Mouse (Mus musculus): ENCODE measurements at regions not wholly inside any gene's neighbourhood (a gene's known extent, or its start where the extent isn't known, plus 50 kb on each side); places are given as distances from the start of the nearest gene placed in this dataset.

DNA sequence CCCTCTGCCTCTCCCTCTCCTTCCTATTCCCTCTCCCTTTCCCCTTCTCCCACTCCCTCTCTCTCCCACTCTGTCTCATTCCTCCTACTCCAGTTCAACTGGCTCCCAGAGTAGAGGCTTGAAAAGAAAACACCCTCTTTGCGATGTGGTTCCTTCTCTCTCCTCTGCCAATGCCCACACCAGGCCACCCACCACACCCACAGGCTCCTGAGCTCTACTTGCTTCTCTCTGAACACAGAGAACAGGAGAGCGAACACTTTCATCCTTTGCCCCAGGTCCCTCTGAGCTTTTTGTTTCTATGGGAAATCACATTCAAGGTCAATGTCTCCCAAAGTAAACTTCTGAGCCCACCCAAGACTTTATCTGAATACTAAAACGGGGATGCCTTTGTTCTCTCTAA, 155.8 kb downstream of the Insig2 start:
- no peak for DNase-seq (ENCODE audit: low spot score)

DNA sequence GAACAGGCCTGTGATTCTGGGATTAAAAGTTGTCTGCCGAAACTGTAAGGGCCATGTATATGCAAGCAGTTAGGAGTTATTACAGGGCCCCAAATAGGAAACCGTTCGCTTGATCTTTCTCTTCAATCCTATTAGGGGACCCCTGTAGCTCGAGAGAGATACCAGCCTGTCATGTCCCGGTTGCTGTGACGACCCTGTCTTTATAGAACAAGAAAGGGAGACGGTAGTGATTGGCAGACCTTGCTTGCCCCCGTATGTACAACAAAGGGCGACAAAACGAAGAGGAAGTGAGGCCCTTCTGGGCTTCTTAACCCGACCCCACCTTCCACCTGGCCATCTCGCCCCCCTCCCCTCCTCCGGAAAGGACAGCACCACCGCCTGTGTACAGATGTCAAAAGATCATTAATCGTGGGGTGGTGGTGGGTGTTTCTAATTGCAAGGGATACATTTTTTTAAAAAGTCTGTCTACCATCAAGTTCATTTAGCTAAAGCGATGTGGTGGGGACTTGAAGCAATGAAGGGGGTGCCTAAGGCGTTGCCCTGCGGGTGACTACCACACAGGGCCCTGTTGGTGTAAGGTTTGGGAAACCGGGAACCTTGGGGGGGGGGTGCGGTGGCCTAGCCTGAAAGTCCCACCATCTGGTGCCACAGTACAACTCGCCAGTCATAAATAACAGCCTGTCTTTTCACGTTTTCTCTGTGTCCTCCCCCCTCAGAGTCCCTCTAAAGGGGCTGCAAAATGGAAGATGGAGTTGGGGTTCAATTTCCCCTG, 155.1 kb downstream of the Insig2 start:
- DNase-seq (ENCODE audit: low spot score), result no peak

DNA sequence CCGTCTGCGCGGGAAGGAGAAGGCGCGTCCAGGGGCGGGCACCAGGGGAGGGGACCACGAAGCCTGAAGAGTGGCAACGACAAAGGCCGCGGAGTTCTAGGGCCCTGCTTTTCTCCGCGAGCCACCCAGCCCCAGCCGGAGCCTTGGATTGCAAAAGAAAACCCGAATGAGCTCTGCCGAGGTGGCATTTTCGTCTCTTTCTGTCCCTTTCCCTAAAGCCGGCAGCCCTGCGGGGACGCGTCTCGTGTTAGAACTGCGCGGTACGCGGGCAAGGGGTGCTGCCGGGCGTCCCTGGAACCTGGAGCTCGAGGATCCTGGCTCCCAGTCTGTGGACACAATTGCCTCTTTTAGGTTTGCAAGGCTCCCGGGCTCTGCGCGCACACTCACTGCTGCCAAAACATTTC, 154.5 kb downstream of the Insig2 start:
- no peak for DNase-seq (ENCODE audit: low spot score)

DNA sequence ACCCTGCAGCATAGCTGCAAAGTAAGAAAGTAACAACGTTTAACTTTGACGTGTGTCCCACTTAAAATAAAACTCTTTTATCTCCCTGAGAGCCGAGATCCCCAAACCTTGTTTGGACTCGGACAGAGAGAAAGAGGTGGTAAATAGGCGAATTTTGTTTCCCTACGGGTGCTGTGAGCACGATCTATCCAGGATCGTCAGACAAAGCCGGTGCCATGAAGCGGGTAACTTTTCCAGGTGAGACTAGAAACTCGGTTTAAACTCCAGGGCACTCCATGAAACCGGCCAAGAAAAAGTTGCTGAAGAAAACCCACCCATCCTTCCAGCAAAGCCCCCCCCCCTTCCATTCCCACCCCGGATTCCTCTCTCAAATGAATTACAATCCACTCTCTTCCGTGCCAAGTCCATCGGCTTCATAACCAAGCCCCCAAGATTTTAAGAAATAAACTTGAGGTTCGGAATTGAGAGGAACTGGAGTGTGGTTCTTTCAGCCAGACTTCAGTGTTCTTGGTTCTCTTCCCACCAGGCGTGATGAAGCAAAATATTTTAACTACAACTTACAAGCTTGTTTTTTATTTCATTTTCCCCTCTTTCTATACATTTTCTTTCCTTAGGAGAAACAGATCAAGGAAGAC, 153.7 kb downstream of the Insig2 start:
- DNase-seq (ENCODE audit: low spot score), result no peak

DNA sequence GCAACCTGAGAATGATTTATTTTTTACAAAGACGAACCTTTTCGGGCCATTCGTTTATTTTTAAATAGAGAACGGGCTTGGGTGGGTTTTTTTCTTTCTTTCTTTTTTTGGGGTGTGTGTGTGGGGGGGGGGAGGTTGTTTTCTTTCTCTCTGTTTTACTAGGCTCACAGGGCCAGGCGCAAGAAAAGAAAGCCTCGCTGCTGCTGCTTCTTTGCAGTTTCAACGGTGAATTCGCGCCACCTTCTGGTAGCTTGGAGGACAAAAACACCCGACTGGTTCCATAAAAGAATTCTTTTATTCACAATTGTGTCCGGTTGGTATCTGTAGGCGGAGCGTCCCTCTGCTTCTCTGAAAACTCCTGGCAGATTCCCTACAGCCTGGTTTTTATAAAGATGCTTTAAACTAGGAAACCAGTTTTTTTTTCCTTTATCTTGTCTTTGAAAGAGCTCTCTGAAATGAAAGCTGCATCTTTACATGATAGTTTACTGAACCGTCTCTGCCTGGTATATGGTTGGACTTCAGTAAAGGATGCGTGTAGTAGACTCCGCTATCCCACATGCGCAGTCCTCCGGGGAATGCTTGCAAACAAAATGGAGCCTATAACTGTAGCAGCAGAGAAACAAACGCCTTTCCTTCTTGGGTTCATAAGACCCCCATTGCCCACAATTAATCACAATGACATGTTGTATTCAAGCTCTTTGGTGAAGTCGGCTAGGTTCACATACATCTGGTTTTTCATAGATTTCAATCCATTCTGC, 151.9 kb downstream of the Insig2 start:
- DNase-seq (ENCODE audit: low spot score), result peak; percentile 56

DNA sequence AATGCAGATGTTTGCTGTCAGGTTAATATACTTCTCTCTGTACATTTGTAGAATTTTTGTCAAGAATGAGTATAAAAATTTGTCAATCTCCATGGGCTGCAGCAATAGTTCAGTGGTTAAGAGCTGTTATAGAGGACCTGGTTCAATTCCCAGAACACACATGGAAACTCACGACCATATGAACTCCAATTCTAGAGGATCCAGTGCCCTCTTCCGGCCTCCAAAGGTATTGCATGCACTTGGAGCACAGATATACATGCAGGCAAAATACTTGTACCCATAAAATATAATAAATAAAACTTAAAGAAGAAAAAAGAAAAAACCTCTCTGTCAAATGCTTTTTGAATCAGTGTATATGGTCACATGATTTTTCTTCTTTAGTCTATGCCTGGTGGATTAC, 143.5 kb downstream of the Insig2 start:
- no peak for DNase-seq (ENCODE audit: low spot score)

DNA sequence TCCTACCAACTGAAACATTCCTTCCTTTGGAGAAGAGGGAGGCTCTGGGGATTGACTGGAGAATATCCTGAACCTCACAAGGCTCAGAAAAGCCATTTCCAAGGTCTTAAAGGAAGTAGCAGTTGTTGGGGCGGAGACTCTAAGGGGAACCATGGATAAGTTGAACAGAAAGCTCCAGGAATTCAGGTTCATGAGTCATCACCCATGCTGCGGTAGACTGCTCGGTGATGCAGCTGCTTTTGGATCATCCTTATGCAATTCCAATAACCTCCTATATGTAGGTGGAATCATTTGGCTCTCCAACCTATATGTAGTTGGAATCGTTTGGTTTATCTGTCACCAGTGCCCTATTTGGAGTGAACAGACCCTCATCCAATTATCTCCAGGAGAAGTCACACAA, 137.6 kb downstream of the Insig2 start:
- no peak for DNase-seq (ENCODE audit: low spot score)

DNA sequence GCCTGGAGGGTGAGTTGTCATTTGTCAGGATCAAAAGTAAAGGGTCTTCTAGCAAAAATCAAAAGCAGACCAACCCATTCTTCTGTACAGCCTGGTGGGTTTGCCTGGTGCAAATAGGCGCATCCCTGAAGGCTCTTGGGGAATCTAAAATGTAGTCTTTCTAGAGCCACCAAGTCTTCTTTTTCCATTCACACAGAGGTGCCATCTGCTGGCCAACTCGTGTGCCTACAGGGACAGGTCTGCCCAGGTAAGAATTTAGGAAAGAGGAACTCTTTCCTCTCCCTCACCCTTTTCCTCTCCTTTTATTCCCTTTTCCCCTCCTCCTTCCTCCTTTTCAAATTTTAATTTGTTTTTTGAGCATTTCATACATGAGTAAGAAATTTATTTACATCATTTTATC, 116.5 kb downstream of the Insig2 start:
- no peak for DNase-seq (ENCODE audit: low spot score)

DNA sequence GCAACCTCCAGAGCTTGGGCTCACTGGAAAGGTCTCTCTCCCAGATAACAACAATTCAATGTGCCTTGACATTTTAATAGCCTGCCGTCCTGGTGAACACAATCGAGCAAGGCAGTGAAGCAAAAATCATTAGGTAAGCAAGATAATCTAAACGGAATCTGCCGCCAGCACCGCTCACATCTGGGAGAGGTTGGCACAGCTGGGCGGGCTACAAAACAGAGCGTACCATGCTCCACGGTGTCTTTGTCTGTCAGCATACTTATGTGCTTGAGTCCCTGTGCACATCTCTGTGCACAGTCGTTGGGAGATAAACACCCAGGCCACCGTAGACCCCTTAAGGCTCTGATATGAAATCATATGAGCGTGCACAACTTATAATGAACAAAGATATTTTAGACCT, 108.1 kb downstream of the Insig2 start:
- no peak for DNase-seq (ENCODE audit: low spot score)

DNA sequence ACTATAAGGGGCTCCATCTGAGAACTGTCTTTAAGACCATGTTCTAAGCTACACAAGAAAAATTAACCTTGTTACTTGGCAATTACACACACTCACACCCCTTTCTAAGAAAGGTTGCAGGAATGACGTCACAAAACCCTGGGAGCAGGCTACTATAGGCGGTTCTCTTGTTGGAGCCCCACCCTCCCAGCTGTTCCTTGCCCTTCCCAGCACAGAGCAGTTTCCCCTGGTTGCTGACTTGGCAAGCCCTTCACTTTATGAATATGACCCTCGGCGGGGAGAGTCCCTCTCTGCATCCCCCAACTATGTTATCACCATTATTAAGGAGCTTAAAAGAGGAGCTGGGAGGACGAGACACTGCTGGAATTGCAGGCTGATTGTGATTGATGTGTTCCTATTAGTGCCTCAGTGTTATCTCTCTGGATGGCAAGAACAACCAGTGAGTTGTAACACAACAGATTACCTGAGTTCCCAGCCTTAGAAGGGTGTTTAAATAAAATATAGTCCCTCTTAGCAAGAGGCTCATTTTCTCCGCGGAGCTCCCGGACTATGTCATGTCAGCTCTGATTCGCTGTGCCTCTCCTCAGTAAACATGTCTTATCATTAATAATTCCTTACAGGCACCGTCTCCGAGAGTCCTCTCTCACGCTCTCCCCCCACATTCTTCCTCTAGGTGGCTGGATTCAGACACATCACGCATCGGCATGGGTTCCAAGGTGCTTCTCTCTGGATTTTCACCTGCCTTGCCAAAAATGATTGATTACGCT, 105.7 kb downstream of the Insig2 start:
- DNase-seq (ENCODE audit: low spot score), result no peak

DNA sequence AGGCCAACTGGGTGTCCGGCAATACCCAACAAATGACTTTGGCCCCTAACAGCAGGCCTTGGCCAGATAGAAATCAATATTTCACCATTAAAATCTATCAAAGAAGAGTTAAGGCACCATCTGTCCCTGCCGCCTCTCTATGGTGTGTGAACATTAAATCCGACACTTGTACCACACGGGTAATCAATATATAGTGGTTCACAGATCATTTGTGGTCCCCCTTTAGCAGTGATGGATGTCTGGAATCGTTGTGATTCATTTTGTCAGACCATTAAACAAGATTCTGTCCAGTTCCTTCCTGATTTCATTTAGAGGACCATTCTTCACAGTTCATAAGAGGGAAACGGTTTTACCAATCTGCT, 105.2 kb downstream of the Insig2 start:
- no peak for DNase-seq (ENCODE audit: low spot score)

DNA sequence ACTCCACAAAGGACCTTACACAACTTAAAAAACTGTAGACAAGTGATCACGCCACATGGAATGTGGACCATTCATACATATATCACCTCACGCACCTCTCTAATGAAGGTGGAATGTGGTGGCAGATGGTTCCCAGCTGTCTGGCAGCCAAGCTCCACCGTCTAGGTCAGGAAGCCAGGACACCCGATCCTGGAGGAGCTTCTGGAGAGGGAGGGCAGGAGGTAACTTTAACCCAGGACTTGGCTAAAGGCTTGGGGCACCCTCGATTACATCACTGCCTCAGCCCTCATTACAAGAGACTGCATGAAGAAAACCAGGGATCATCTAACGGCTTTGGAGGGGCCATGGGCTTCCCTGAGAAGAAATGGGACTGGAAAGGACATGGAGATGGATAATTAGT, 88.8 kb downstream of the Insig2 start:
- DNase-seq (ENCODE audit: low spot score), result no peak

DNA sequence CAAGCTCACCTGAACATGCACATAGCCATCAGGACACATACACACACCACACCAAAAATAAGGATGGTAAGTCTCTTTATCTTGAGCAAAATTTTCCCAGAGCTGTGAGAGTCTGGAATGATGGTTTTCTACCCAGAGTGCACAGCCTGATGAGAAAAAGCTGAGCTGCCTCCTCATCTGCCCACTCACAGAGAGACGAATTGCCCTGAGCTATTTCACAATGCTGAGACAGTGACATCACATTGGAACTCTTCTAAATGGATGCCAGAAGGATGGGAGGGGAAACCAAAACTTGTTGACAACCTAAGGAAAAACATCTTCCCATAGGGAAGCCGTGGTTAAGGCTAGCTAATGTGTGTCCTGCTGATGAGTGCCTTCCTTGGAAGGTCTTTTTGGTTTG, 84.8 kb downstream of the Insig2 start:
- no peak for DNase-seq (ENCODE audit: low spot score)

DNA sequence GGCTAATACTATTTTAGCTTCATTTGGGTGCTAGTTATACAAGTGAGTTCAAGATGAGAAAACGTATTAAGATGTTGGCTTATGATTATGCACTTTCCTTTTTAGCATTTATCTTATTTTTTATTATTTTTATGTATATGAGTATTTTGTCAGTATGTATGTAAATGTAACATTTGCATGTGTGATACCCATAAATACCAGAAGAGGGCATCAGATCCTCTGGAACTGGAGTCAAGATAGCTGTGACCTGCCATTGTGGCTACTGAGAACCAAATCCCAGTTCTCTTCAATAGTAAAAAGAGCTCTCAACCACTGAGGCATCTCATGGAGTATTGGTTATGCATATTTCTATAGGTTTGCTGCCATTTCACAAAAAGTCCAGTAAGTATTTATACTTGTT, 83.3 kb downstream of the Insig2 start:
- DNase-seq (ENCODE audit: low spot score), result no peak

DNA sequence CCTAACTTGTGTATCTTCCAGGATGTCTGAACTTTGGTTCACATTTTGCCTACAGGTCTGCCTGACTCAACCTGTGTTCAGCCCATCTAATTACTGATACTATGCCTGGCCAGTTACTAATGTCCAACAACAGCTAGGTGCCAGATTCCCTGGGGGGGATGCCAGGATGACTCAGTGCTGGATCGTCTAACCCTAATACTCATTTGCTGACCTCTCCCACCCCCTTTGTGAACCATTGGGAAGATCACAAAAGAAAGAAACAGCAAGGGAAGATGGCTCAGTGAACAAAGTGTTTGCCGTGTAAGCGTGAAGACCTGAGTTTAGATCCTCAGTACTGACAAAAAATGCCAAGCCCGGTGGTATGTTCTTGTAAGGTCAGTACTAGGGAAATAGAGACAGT, 81.7 kb downstream of the Insig2 start:
- DNase-seq (ENCODE audit: low spot score), result no peak

DNA sequence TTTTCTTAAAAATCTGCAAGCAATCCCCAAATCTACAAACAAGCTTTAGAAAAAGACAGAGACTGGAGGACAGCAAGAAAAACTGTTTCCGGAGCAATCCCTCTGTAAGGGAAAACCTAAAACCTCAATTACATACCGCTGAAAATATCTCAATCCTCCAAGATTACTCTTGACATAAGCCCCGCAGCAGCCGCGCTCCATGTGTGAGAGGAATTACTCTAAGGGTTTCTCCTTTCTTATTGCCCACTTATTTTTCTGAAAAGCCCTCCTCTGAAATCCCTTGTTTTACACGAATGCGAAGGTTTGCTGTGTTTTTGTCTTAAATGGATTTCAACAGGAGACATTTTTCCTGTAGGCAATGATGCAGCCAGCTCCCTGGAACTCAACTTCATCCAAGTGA, 80.3 kb downstream of the Insig2 start:
- no peak for DNase-seq (ENCODE audit: low spot score)

DNA sequence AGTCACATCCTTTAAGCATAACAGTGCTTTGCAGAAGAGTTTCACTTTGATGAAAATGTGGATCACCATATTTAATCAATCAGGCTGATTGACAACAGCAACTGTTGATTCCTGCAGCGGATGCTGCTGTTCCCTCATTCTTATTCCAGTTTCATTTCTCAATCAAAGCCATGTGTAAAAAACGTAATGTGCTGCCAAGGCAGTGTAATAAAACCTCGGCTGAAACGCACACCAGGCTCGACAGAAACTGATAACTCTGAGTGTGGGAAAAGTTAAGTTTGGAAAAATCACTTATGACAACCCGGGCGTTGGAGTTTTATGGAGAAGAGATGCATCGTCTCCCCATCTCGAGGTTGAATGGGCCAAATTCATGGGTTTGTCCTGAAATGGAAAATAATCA, 78.2 kb downstream of the Insig2 start:
- DNase-seq (ENCODE audit: low spot score), result no peak

Measured in testis, postnatal 14 days (tissue).